Mouse (Mus musculus) macrophage (primary cell): ENCODE measurements around the gene Spp2. TPM values are rescaled to one million over a fixed set of nuclear protein-coding genes. Genes with fewer than 3 reads are reported as not detected.

ENCODE experiments used
- H3K27ac ChIP-seq: fragments of 350-480 bp; formaldehyde crosslinking; 2 replicates; pipeline ENCODE4 v1.9.0; 2021
- H3K36me3 ChIP-seq: fragments of 350-480 bp; formaldehyde crosslinking; 2 replicates; pipeline ENCODE4 v1.9.0; 2021; ENCODE audit errors: inconsistent target
- H3K4me3 ChIP-seq: fragments of 350-480 bp; formaldehyde crosslinking; 2 replicates; pipeline ENCODE4 v1.9.0; 2021; ENCODE audit errors: inconsistent target
- H3K79me2 ChIP-seq: fragments of 350-480 bp; formaldehyde crosslinking; 2 replicates; pipeline ENCODE4 v1.9.0; 2021; ENCODE audit errors: inconsistent target
- WGBS: methylation state at CpG from one replicate; pipeline ENCODE4 v1.1.7; 2026; ENCODE audit warnings: inconsistent platforms; ENCODE audit not compliant: missing documents; 5-methylcytosine and 5-hydroxymethylcytosine counted together
- polyA plus RNA-seq: library from polyadenylated mRNA; stranded (reverse); fragments of 250-400 nt; gene quantifications from 3 replicates; pipeline ENCODE4 v1.2.4, GENCODE M21; 2018; ENCODE audit warnings: inconsistent platforms

The Spp2 gene
- polyA plus RNA-seq, 1 experiment from 2014 or later = not detected

DNA sequence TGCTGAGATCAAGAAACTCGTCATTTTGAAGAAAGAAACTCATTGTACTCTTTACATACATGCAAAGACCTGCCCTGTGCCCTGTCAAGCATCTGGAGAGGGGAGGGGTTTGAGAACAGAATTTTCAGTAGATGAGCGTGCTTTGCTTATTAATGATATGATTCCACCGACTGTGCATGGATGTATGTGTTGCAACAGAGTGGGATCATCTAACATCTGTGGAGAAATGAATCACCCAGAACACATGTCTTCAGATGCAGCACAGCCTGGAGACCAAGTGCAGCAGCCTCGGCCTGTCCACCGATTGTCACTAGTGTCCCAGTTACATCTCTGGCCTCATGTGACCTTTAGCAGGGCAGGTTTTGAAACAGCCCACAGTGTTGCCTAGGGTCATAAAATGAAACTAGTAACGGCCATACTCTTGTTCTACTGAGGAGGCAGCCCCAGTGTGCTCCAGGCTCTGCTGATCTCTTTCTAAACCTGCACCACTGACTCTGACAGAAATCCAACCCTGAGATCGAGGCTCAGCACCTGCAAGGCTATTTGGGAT is 16.2 kb downstream of the Spp2 start:
- H3K36me3 ChIP-seq = no peaks in the 10 kb centered on the region
- no peak overlapping the region for H3K27ac ChIP-seq
- H3K79me2 ChIP-seq = no peaks in the 10 kb centered on the region
- 78% methylated on average over 7 of the region's 7 CpGs for WGBS
- H3K4me3 ChIP-seq = no peak overlapping the region

DNA sequence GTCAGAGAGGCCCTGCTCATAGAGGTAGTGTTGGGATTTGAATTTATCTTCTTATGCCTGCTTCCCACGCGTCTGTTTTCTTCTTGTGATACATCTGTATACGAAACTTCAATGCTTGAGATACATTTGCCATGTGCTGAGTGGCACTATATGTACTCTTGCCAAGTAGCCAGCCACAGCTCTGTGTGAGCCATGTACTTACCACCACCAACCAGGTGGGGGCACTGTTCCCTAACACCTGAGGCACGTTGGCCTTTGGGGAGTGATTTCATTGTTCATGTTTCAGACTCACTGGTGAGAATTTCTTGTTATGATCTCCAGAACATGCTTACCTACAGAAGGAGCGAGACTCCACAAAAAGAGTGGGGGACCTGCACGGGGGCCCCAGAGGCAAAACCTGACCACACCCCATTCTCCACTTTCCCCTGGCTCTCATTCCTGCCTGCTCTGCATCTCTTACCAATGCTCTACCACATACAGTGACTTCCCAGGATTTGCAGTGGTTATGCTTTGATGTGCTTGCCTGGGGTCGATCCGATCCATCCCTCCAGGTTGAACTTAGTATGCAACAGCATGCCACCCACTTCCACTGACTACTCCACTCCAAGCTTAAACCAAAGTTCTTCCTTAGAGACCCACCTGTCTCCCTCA is 18.0 kb downstream of the Spp2 start:
- H3K36me3 ChIP-seq = no peaks in the 10 kb centered on the region
- H3K4me3 ChIP-seq = no peak overlapping the region
- no peak overlapping the region for H3K27ac ChIP-seq
- no peaks in the 10 kb centered on the region for H3K79me2 ChIP-seq
- whole genome bisulfite sequencing = 18% methylated on average over 8 of the region's 8 CpGs

DNA sequence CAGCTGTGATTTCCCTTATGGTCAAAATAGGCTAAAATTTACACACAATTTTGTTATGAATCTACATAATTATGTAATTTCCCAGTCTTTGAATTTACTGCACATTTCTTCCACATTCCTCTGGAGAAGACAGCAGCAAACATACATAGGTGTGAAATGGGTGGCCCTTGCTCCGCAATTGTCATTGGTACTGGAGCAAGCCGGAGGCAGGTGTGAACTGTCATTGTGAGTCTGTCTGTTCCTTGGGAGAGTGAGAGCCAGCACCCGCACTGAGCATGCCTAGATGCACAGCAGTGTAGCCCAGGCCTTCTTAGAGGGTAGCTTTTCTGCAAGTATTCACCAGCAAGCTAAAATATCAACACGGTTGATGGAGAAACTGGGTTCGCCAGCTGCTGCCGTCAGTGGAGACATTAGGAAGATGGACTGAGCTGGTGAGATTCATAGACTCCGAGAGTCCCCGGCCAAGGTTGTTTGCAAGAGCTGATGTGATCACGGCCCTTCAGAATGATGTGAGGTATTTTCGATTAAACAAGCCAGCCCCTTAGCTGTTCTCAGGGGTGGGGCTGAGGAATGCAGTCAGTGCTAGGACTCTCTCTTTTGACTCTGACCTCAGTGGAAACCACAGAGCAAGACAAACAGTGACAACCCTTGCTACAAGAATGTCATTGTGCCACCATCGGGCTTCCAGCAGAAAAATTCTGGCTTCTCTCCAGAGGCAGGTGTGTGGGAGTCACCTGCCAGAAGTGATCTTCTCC is 21.4 kb downstream of the Spp2 start:
- WGBS = 91% methylated on average over 11 of the region's 11 CpGs
- H3K79me2 ChIP-seq = no peaks in the 10 kb centered on the region
- no peak overlapping the region for H3K27ac ChIP-seq
- no peak overlapping the region for H3K4me3 ChIP-seq
- H3K36me3 ChIP-seq = no peaks in the 10 kb centered on the region

DNA sequence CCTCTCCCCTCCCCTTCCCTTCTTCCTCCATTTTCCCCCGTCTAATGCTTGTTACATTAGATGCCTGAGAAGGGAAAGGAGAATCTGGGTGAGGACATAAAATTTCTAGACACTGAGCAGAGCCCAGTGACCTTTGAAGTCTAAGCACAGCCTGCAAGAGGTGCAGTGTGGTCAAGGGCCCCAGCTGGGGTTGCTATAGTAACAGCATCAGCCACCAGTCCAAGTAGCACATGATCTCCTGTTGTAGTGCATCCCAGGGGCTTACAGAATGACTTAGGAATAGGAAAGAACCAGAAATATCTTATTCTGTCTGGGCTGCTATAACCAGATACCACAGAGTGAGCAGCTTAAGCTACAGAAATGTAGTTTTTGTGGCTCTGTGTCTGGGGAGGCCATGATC is 22.7 kb downstream of the Spp2 start:
- WGBS = 56% methylated on average over 1 of the region's 1 CpGs
- no peak overlapping the region for H3K27ac ChIP-seq
- no peak overlapping the region for H3K4me3 ChIP-seq
- H3K79me2 ChIP-seq = no peaks in the 10 kb centered on the region
- H3K36me3 ChIP-seq = no peaks in the 10 kb centered on the region

DNA sequence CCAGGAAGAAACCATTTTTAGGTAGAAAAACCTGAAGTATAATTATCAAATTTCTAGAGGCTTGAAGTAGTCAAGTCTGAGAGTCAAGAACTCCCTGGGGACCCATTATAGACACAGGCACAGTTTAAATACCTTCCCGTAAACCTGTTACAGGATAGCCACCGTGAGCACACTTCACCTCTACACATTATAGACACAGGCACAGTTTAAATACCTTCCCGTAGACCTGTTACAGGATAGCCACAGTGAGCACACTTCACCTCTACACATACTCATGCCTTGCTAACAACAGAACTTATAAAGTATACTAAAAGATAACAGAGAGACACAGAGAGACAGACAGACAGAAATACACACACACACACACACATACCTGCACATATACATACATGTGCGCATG is 24.5 kb downstream of the Spp2 start:
- H3K4me3 ChIP-seq = no peak overlapping the region
- WGBS = 97% methylated on average over 4 of the region's 4 CpGs
- H3K79me2 ChIP-seq = no peaks in the 10 kb centered on the region
- no peak overlapping the region for H3K27ac ChIP-seq
- H3K36me3 ChIP-seq = no peaks in the 10 kb centered on the region

DNA sequence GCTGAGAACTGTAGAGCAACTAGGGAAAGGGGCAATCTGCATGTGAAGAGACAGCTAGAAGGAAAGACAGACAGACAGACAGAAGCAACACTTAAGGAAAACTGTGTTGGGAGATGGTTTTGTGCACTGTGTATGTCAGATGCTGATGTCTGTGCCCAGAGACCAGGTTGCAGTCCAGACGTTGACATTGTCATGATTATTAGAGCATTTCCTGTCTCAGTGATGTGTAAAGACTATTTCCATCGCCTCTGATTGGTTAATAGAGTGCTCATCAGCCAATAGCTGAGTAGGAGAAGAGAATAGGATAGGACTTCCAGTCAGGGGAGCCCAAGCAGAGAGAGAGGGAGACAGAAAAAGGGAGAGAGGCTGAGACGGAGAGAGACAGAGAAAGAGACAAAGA is 25.8 kb downstream of the Spp2 start:
- Histone ChIP-seq H3K36me3 (no peaks in the 10 kb centered on the region), H3K27ac (no peak overlapping the region), H3K79me2 (no peaks in the 10 kb centered on the region), H3K4me3 (no peak overlapping the region)
- 82% methylated on average over 3 of the region's 3 CpGs for whole genome bisulfite sequencing

DNA sequence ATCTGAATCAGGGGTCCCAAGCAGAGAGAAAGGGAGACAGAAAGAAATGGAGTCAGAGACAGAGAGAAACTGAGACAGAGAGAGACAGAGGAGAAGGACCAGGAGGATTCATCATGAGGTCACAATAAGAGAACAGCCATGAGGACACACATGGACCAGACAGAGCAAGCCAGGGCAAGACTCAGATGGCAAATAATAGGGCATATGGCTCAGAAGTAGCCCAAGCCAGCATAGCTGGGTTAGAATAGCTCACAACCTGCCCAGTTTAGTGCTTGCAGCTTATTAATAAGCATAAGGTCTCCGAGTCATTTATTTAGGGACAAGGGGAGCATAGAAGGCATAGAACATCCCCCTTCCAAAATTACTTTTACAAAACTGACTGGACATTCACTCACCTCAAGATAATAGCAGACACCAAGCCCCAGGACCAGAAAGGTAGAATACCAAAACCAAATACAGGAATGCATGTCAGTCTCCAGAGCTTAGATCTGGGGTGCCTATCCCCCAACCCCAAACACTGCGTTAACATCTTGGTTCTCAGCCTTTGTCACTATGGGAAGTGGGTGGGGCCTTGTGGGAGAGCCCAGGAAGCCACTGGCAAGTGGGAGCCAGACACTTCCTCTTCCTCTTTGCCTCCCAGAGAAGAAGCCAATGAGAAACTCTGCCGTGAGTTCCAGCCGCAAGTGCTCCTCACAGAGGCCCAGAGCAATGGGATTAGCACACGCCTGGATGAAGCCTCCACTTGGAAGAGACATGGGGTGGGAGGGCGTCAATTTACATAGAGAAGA is 26.5 kb downstream of the Spp2 start:
- Histone ChIP-seq H3K36me3 (no peaks in the 10 kb centered on the region), H3K27ac (no peak overlapping the region), H3K79me2 (no peaks in the 10 kb centered on the region), H3K4me3 (no peak overlapping the region)
- WGBS = 37% methylated on average over 6 of the region's 6 CpGs

DNA sequence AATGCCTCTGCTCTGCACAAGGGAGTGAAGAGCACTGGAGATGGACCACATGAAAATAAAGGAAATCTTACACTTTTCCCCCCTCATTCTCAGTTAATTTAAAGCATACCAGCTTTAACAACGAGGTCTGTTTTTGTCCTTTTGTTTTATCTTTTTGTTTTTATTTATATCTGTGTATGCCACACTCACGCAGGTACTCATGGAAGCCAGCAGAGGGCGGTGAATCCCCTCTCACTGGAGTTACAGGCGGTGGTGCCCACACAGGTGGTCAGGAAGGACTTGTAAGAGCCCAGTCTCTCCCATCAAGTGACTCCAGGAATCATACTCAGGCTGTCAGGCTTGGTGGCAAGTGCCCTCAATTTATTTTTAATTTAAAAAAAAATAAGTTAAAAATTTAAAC is 27.3 kb downstream of the Spp2 start:
- H3K79me2 ChIP-seq = no peaks in the 10 kb centered on the region
- no peak overlapping the region for H3K4me3 ChIP-seq
- H3K27ac ChIP-seq = no peak overlapping the region
- WGBS = 85% methylated on average over 4 of the region's 4 CpGs
- no peaks in the 10 kb centered on the region for H3K36me3 ChIP-seq

DNA sequence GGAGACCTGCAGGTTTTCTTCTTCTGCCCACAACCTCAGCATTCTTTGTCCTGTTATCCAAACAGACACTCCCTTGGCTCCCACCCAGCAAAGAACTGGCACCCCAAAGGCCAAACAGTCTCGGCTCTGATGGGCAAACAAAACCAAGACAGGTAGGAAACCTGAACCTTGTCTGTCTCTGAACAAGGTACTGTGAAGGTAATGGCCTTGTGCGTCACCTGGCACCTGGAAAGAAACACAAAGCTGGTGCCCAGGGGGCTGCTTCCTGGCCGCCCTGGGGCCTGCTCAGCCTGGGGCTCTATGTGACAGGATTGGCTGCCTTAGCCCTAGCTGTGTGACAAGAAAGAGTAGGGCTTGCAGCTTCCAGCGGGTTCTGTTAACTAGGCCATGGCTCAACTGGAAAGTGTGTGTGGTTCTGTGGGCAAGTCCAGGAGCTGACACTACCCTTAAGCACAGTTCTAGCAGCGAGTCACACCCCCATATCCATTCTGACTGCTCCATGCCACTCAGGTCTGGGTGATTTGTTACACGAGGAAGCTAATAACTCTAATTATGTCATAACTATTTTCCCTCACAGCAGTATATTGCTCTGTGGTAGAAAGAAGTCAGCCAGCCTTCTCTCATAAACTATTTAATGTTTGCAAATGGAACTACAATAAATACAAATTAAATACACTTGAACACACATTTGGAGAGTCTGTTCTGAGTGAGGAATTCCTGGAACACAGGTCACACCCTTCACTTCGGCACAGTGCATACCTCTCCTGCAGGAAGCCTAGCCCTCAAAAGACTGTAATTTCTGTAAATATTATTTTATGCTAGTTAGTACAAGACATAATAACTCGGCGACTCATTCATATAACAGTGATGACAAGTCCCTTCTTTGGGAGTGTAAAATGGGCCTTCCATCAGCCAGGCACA is 30.7 kb downstream of the Spp2 start:
- 81% methylated on average over 9 of the region's 9 CpGs for WGBS
- Histone ChIP-seq H3K27ac (no peak overlapping the region), H3K4me3 (no peak overlapping the region)

DNA sequence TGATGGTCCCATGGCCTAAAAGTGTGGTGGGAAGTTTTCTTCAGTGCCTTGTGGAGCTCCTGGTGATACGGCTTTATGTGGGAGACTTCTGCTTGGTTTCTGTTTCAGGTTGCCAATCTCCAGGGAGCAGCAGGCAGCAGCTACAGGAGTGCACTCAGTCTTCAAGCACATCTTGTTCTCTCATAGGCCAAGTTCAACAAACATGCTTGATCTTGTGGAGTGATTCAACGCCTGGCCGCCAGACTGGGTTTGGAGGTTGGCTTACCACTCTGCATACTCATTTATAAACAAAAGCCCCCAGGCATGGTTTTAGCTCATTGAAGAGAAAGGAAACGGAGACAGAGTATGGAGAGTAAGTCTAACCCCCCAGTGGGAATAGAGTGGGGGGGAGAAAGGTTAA is 36.6 kb downstream of the Spp2 start:
- Histone ChIP-seq H3K79me2 (no peaks in the 10 kb centered on the region), H3K4me3 (no peak overlapping the region), H3K27ac (no peak overlapping the region), H3K36me3 (no peaks in the 10 kb centered on the region)
- WGBS = 94% methylated on average over 4 of the region's 4 CpGs

More for the DNA sequence above, 30.7 kb downstream of the Spp2 start:
- Histone ChIP-seq H3K79me2 (no peaks in the 10 kb centered on the region), H3K36me3 (no peaks in the 10 kb centered on the region)

DNA sequence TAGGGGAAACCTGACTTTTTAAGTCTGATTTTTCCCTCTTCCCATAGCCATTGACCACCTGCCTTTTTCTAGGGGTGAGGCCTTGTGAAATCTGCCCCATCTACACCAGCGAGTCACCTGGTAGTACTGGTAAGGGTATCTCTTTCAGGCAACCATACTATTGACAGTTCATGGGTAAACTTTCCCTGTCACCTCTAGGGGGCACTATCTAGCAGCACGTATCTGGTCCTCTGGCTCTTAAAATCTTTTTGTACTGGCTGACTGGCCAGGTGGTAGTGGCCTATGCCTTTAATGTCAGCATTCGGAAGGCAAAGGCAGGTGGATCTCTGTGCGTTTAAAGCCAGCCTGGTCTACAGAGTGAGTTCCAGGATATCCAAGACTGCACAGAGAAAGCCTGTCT is 38.6 kb downstream of the Spp2 start:
- Histone ChIP-seq H3K4me3 (no peak overlapping the region), H3K36me3 (no peaks in the 10 kb centered on the region), H3K27ac (no peak overlapping the region), H3K79me2 (no peaks in the 10 kb centered on the region)
- WGBS = 67% methylated on average over 4 of the region's 4 CpGs

DNA sequence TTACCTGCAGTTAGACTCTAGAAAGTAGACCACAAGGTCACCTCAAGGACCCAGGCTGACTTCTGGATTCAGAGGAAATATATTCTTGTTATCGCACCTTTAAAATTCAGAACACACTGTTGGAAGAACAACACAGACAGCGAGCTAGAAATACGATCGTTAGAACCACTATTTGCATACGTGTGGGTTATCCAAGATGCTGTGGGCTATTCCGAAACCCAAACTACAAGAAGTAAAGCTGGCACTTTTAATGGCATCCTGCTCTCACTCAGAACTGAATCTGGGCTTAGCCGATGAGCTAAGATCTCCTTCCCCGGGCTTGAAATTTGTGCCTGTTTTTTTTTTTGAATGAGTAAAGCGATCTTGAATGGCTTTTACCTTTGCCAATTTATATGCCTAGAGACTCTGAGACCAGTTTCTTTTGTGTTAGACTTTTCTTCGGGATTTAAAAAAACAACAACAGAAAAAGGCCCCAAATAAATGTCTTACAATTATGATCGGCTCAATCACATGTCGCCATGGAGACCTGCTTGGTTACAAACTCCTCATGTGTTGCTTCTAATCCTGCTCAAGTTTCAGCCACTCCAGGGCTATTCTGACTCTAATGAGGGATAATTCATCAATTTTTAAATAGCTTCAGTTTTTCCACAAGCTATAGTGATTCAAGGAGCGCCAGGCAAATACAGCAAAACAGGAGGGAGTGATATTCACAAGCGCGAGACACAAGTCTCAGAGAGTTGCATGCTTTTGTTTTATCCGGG is 39.7 kb downstream of the Spp2 start:
- Histone ChIP-seq H3K27ac (no peak overlapping the region), H3K36me3 (no peaks in the 10 kb centered on the region), H3K4me3 (no peak overlapping the region), H3K79me2 (no peaks in the 10 kb centered on the region)
- 90% methylated on average over 16 of the region's 16 CpGs for WGBS

DNA sequence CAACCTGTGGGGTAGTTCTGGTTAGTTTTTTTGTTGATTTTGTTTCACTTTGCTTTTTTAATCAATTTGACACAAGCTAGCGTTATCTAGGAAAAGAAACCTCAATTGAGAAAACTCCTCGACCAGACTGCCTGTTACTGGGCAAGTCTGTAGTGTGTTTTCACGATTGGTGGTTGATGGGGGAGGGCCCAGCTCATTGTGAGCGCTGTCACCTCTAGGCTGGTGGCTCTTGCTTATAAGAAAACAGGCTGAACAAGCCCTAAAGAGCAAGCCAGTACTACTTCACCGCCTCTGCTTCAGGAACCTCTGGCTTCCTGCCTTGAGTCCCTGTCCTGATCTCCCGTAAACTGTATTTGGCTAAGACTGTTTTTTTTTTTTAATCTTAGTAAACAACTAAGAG is 40.7 kb downstream of the Spp2 start:
- Histone ChIP-seq H3K27ac (no peak overlapping the region), H3K79me2 (no peaks in the 10 kb centered on the region), H3K36me3 (no peaks in the 10 kb centered on the region), H3K4me3 (no peak overlapping the region)
- WGBS = 24% methylated on average over 6 of the region's 6 CpGs
